Mouse (Mus musculus) liver, adult 2 months (tissue): ENCODE results near the gene Abhd2.

Source experiments
- CTCF ChIP-seq: fragments of 200-500 bp; IDR thresholded peaks from 2 replicates; pipeline ENCODE4 v1.5.1; 2011; ENCODE audit warnings: low read depth, low read length, control low read depth
- POLR2A ChIP-seq: fragments of 200-500 bp; IDR thresholded peaks from 2 replicates; pipeline ENCODE4 v1.6.1; 2011; ENCODE audit warnings: low read length, control low read depth; ENCODE audit not compliant: insufficient read depth; ENCODE audit errors: extremely low read depth

- TF ChIP-seq POLR2A (no peak), CTCF (no peak)
These were observed 18.6 kb upstream of the Abhd2 start for GRCm38 (mm10) chr7:79254248-79254888.
